Mouse (Mus musculus) heart, adult 2 months (tissue): ENCODE measurements at regions not wholly inside any gene's neighbourhood (a gene's known extent, or its start where the extent isn't known, plus 50 kb on each side); places are given as distances from the start of the nearest gene placed in this dataset.

Source experiments
- CTCF ChIP-seq: fragments of 200-600 bp; IDR thresholded peaks from 2 replicates; pipeline ENCODE4 v1.8.1; 2022; ENCODE audit warnings: antibody characterized with exemption, mild to moderate bottlenecking, moderate library complexity
- EP300 ChIP-seq: fragments of 200-500 bp; IDR thresholded peaks from 2 replicates; pipeline ENCODE4 v1.6.1; 2011; ENCODE audit warnings: low read depth, low read length, control low read depth; ENCODE audit not compliant: insufficient read depth
- POLR2A ChIP-seq: fragments of 200-500 bp; IDR thresholded peaks from 2 replicates; pipeline ENCODE4 v1.6.1; 2011; ENCODE audit warnings: mild to moderate bottlenecking, low read depth, low read length, control low read depth; ENCODE audit not compliant: insufficient read depth

DNA sequence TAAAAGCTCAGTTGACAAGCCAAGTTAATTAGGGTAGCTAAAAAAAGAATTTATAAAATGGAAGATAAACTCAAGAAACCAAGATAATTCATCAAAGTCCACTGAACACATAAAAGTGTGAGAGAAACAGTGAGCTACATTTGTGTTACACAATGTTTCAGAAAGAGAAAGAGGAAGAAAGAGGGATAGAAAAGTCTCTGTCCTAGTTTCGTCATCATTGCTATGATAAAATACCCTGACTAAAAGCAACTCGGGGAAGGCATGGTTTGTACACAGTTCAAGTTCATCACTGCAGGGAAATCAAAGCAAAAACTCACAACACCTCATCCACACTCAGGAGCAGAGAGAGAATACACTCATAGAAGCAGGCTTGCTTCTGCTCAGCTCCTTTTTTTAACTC is 548.9 kb downstream of the Utrn start:
- TF ChIP-seq EP300 (no peak), POLR2A (no peak), CTCF (no peak)
